Mouse (Mus musculus) olfactory bulb, adult 2 months (tissue): ENCODE measurements around the gene Mmp2. TPM values are rescaled to one million over a fixed set of nuclear protein-coding genes. Genes with fewer than 3 reads are reported as not detected.
"Not testable (repeated sequence)": the region's sequence is repeated elsewhere in the genome, so short reads cannot be mapped to it uniquely, and the experiment has no call there.

ENCODE experiments used
- H3K27ac ChIP-seq: fragments of 200-500 bp; 2 replicates; pipeline ENCODE4 v1.5.1; 2012; ENCODE audit warnings: low read depth, low read length; ENCODE audit not compliant: insufficient read depth
- H3K4me1 ChIP-seq: fragments of 200-500 bp; 2 replicates; pipeline ENCODE4 v1.6.1; 2012; ENCODE audit warnings: low read length; ENCODE audit not compliant: control insufficient read depth, insufficient read depth
- H3K4me3 ChIP-seq: fragments of 200-500 bp; 2 replicates; pipeline ENCODE4 v1.5.1; 2012; ENCODE audit warnings: mild to moderate bottlenecking, low read depth, low read length, moderate library complexity; ENCODE audit not compliant: insufficient read depth
- CTCF ChIP-seq: fragments of 200-500 bp; IDR thresholded peaks from 2 replicates; pipeline ENCODE4 v1.5.1; 2012; ENCODE audit warnings: low read depth, mild to moderate bottlenecking, low read length, moderate library complexity; ENCODE audit not compliant: insufficient read depth
- POLR2A ChIP-seq: fragments of 200-500 bp; IDR thresholded peaks from 2 replicates; pipeline ENCODE4 v1.6.1; 2012; ENCODE audit warnings: mild to moderate bottlenecking, low read depth, low read length, moderate library complexity; ENCODE audit not compliant: insufficient read depth
- WGBS: fragments of 180-500 bp; shearing (Covaris S2); methylation state at CpG from one replicate; pipeline ENCODE4 v1.1.7; 2018; 5-methylcytosine and 5-hydroxymethylcytosine counted together
- polyA plus RNA-seq: library from polyadenylated mRNA; stranded (reverse); fragments of >200 nt; gene quantifications from 2 replicates; pipeline ENCODE4 v1.2.4, GENCODE M21; 2012; ENCODE audit warnings: low replicate concordance; ENCODE audit not compliant: missing spikeins, insufficient read depth, insufficient read length

Mmp2 gene
- not detected in 2 replicates for polyA plus RNA-seq

- Histone ChIP-seq H3K4me1 (peaks cover 8% of the 10 kb centered on the region), H3K27ac (no peak within 1 kb of the TSS), H3K4me3 (peak within 1 kb of the TSS; percentile 4; the same call in 1 of the 2 replicates)
- TF ChIP-seq POLR2A (no peak), CTCF (0 out of 2 replicates have a peak, but pooled peaks have one; percentile 9)
- WGBS = 9% methylated on average over 36 of the region's 37 CpGs
Measured at GRCm38 (mm10) chr8:92827243-92828034, at the start of gene Mmp2. Gene Mmp2 (plus strand): TSS chr8:92827291.

- no peak for TF ChIP-seq POLR2A
- no peak for TF ChIP-seq CTCF
- 81% methylated on average over 3 of the region's 3 CpGs for WGBS
- H3K27ac ChIP-seq = no peak overlapping the region
- no peaks in the 10 kb centered on the region for H3K4me1 ChIP-seq
- no peak overlapping the region for H3K4me3 ChIP-seq
Measured at GRCm38 (mm10) chr8:92780976-92781375, 46.1 kb upstream of the Mmp2 start.

DNA sequence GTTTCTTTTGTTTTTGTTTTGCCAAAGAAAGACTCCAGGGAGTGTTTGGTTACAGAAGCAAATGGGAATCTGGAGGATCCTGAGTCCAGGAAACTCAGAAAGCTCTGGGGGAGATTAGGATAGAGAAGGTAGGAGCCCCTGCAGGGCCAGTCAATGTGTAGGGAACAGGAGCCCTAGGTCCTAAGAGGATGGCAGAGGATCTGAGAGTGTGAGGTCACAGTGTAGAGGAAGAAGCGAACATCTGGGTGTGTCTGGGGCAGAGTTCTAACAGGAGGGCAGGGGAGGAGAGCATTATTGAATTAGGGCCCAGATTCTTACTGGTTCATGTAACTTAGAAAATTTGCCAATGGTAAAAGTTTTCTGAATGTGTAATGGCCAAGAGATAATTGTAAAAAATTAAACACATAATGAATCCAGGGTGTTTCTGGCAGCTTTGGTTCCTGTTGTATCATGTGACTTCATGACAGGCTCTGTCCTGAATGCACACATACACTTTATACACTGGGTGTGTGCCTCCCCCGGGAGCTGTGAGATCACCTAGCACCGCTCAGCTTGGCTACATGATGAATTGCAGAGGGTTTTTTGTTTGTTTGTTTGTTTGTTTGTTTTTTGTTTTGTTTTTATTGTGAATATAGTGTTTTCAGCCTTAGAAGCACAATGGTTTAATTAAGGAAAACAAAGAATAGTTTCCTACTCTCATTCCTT is 43.0 kb upstream of the Mmp2 start:
- H3K4me3 ChIP-seq = no peak overlapping the region
- H3K4me1 ChIP-seq = no peaks in the 10 kb centered on the region
- H3K27ac ChIP-seq = no peak overlapping the region
- 83% methylated on average over 3 of the region's 3 CpGs for WGBS
- no peak for TF ChIP-seq POLR2A
- TF ChIP-seq CTCF = no peak

DNA sequence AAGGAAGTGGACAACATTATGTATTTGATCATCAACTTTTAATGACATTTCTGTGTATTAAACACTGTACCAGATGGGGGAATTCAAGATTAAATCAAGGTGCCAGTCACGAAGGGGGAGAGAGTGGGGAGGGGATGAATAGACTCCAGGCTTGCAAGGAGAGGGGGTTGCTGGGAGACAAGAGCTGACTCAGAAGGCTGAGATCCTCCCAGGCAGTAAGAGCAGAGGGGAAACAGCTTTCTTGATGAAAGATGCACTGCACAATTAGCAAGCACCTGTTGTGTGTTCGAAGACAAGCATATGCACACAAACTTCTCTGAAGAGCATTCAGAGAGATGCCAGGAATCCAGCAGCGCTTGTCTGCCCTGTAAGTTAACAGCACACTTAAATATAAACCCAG is 36.3 kb upstream of the Mmp2 start:
- no peak overlapping the region for H3K27ac ChIP-seq
- no peak overlapping the region for H3K4me3 ChIP-seq
- no peaks in the 10 kb centered on the region for H3K4me1 ChIP-seq
- WGBS = 52% methylated on average over 3 of the region's 3 CpGs
- TF ChIP-seq CTCF (no peak), POLR2A (no peak)

DNA sequence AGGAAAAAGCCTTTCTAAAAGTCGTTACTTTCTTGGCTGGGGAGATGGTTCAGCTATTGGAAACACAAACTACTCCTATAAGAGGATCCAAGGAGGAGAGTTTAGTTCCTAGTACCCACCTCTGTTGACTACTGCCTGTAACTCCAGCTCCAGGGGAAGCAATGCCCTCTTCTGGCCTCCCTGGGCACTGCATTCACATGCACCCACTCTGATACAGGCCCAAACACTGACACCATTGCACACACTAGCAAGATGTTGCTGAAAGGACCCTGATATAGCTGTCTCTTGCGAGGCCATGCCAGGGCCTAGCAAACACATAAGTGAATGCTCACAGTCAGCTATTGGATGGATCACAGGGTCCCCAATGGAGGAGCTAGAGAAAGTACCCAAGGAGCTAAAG is 35.1 kb upstream of the Mmp2 start:
- 95% methylated on average over 2 of the region's 2 CpGs for WGBS
- not testable (repeated sequence) for H3K4me3 ChIP-seq, H3K4me1 ChIP-seq, H3K27ac ChIP-seq

GRCm38 (mm10) chr8:92793852-92794580 is 33.1 kb upstream of the Mmp2 start:
- whole genome bisulfite sequencing = 93% methylated on average over 14 of the region's 14 CpGs
- H3K4me1 ChIP-seq = no peaks in the 10 kb centered on the region
- no peak for TF ChIP-seq POLR2A
- TF ChIP-seq CTCF = no peak
- no peak overlapping the region for H3K27ac ChIP-seq
- no peak overlapping the region for H3K4me3 ChIP-seq

DNA sequence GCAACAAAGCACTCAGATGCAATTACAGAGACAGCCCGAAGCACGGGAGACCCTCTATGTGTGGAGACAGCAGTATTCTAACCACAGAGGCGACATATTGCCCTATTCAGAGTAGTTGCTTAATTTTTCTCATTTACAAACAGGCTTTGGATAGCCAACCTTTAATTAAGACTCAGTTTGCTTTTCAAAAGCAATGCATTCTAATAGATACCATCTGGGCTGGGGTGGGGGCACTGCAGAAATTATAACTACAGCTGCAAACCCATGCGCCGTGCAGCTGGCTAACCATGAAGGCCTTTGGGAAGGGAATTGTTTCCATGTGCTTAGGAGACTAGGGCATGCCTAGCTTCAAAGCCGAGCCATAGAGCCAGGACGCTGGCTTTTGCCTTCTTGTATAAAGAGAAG is 29.6 kb upstream of the Mmp2 start:
- WGBS = 51% methylated on average over 7 of the region's 7 CpGs
- Histone ChIP-seq H3K27ac (no peak overlapping the region), H3K4me1 (no peaks in the 10 kb centered on the region), H3K4me3 (no peak overlapping the region)
- TF ChIP-seq POLR2A (no peak), CTCF (no peak)

DNA sequence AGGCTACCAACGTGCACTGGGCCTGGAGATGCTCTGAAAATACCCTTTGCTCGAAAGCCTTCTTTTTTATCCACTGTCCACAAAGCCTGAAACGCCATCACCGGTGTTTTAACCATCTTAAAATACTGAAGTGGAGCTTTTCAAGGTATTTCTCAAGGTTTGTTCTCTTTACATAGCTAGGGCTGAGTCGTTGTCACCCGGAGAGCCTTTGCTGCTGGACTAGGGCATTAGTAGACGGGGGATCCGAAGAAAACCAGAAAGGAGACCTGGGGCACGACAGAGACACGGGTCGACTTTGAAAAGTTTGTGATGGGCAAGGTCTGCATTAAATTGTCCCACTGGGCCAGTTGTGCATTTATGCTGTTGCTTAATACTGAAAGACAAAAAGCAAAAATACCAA is 27.7 kb upstream of the Mmp2 start:
- no peak overlapping the region for H3K27ac ChIP-seq
- 94% methylated on average over 11 of the region's 11 CpGs for WGBS
- no peak for TF ChIP-seq POLR2A
- no peak for TF ChIP-seq CTCF
- H3K4me3 ChIP-seq = no peak overlapping the region
- no peaks in the 10 kb centered on the region for H3K4me1 ChIP-seq

GRCm38 (mm10) chr8:92801231-92801630 is 25.9 kb upstream of the Mmp2 start:
- TF ChIP-seq POLR2A = no peak
- TF ChIP-seq CTCF = no peak
- Histone ChIP-seq H3K4me1 (no peaks in the 10 kb centered on the region), H3K27ac (no peak overlapping the region), H3K4me3 (no peak overlapping the region)
- 74% methylated on average over 8 of the region's 8 CpGs for WGBS
